Mouse (Mus musculus) hindbrain, postnatal 0 days (tissue): Measurements from ENCODE around the gene Polg. TPM values are rescaled to one million over a fixed set of nuclear protein-coding genes. Genes with fewer than 3 reads are reported as not detected.
A peak's percentile ranks its signal among the peaks of the same experiment; 100 is the strongest.

ENCODE experiments used
- ATAC-seq: fragments of 200-750 bp; cut with Nextera tagmentation; 2 replicates; pipeline ENCODE4 v1.8.0; 2017; ENCODE audit warnings: mild to moderate bottlenecking, moderate TSS enrichment, moderate library complexity
- DNase-seq: peaks from one replicate; pipeline ENCODE4 v3.0.0-alpha.2; 2015; ENCODE audit warnings: low spot score
- H3K27ac ChIP-seq: fragments of 300-500 bp; sonication (generic); 2 replicates; pipeline ENCODE4 v1.5.1; 2014; ENCODE audit warnings: mild to moderate bottlenecking
- H3K27me3 ChIP-seq: fragments of 300-500 bp; sonication (generic); 2 replicates; pipeline ENCODE4 v1.6.1; 2014; ENCODE audit warnings: low read length, mixed read lengths; ENCODE audit not compliant: insufficient read depth
- H3K36me3 ChIP-seq: fragments of 300-500 bp; sonication (generic); 2 replicates; pipeline ENCODE4 v1.6.1; 2014; ENCODE audit warnings: low read length, mixed read lengths; ENCODE audit not compliant: insufficient read depth
- H3K4me1 ChIP-seq: fragments of 300-500 bp; sonication (generic); 2 replicates; pipeline ENCODE4 v1.6.1; 2014; ENCODE audit warnings: antibody characterized with exemption, low read length, mixed read lengths; ENCODE audit not compliant: insufficient read depth
- H3K4me2 ChIP-seq: fragments of 300-500 bp; sonication (generic); 2 replicates; pipeline ENCODE4 v1.6.1; 2014; ENCODE audit warnings: low read depth, mild to moderate bottlenecking, low read length, moderate library complexity, mixed read lengths
- H3K4me3 ChIP-seq: fragments of 300-500 bp; sonication (generic); 2 replicates; pipeline ENCODE4 v1.5.1; 2014; ENCODE audit warnings: low read length
- H3K9ac ChIP-seq: fragments of 300-500 bp; sonication (generic); replicated peaks from 2 replicates; pipeline ENCODE4 v1.6.1; 2014; ENCODE audit warnings: mild to moderate bottlenecking, low read length, moderate library complexity, mixed read lengths
- H3K9me3 ChIP-seq: fragments of 300-500 bp; sonication (generic); 2 replicates; pipeline ENCODE4 v1.6.1; 2016; ENCODE audit warnings: low read length, mixed read lengths
- CTCF ChIP-seq: IDR thresholded peaks from 2 replicates; pipeline ENCODE4 v1.5.1; 2016; ENCODE audit warnings: antibody characterized with exemption, control low read depth, low read depth
- WGBS: fragments of 180-500 bp; shearing (Covaris S2); extraction: QIAGEN DNeasy Blood & Tissue Kit; methylation state at CpG from one replicate; pipeline ENCODE4 v1.1.7; 2014; 5-methylcytosine and 5-hydroxymethylcytosine counted together
- polyA plus RNA-seq: library from polyadenylated mRNA; unstranded; fragments of >200 nt; fragmentation: Nextera tagmentation; extraction: Ambion mirVana; gene quantifications from 2 replicates; pipeline ENCODE4 v1.2.1, GENCODE M21; 2015
- total RNA-seq: library from RNA; depleted of rRNA; stranded (reverse); fragments of >200 nt; gene quantifications from 2 replicates; pipeline ENCODE4 v1.2.3, GENCODE M21; 2014

Polg gene
- total and polyA plus RNA-seq, 2 experiments from 2014 or later: 23.8 to 79.5 TPM

DNA sequence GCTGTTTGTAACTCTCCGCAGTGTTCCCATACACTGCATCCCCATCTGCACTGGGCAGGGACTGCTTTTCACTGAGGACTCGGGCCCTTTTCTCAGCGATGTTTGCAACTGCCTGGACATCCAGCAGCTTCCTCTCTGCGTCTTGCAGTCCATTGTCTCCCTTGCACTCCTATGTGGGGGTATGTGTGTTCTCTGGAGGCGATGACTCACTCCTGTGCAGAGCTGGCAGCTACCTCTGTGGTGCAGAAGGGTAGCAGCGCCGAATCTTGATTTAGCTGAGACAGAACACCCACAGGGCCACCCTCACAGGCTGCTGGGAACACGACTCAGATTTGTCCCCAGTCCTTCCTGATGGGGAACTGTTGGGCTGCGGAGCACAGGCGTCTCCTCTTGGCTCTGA is 20.4 kb upstream of the Polg start:
- H3K4me2 ChIP-seq: no peak overlapping the region
- H3K9me3 ChIP-seq: no peaks in the 10 kb centered on the region
- H3K36me3 ChIP-seq: no peaks in the 10 kb centered on the region
- H3K4me1 ChIP-seq: no peaks in the 10 kb centered on the region
- no peak overlapping the region for H3K27ac ChIP-seq
- no peak for TF ChIP-seq CTCF
- H3K27me3 ChIP-seq: no peaks in the 10 kb centered on the region
- DNase-seq (no peak), ATAC-seq (no peak)
- WGBS: 53% methylated on average over 10 of the region's 10 CpGs
- H3K9ac ChIP-seq: no peak overlapping the region
- no peak overlapping the region for H3K4me3 ChIP-seq

DNA sequence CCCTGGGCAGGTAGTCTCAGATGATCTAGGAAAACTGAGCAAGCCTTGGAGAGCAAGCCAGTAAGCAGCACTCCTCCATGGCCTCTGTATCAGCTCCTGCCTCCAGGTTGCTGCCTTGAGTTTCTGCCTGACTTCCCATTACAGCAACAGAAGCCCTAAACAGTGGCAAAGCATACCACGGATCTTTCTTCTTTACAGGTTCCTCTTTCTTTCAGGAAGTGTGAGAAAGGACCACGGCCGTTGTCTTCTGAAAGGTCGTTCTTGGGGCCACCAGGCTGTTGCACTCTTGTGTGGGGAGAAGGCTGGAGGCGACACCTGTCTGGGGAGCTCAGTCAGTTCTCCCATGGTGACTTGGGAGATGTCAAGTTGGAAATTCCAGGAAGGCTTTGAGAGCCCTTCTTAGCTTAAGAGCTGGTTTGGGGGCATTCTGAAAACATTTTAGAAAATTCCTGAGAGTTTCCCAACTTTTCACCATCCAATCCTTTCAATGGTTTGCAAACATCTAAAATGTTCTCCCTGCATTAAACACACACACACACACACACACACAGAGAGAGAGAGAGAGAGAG is 8.8 kb upstream of the Polg start:
- Histone ChIP-seq H3K36me3 (no peaks in the 10 kb centered on the region), H3K9ac (no peak overlapping the region), H3K4me2 (no peak overlapping the region), H3K27me3 (no peaks in the 10 kb centered on the region), H3K4me1 (no peaks in the 10 kb centered on the region), H3K9me3 (no peaks in the 10 kb centered on the region), H3K4me3 (no peak overlapping the region), H3K27ac (no peak overlapping the region)
- ATAC-seq (no peak), DNase-seq (no peak)
- WGBS: 82% methylated on average over 5 of the region's 5 CpGs
- TF ChIP-seq CTCF: no peak

DNA sequence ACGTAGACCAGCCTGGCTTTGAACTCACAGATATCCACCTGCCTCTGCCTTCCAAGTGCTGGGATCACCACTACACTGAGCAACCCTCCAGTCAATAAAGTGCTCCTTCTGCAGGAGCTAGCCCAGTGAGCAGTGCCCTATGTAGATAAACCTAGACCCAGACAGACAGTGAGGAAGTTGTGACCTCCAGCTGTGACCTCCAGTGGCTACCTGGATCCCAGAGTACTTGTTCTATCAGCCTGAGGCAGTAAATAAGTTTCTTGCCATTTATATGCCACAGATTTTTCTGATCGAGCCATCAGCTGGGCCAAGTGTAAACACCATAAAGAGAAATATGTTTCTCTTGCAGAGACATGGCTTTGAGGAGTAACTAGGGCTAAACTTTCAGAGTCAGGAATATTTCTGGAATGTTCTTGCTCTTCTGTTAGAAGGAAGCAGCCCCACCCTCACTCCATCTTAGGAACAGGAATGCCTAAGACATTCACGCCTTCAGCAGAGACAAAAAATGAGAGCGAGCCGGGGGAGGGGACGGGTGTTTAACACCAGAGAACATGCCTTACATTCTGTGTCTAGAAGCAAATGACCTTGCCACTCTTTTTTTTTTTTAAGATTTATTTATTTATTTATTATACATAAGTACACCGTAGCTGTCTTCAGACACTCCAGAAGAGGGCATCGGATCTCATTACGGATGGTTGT is 7.5 kb upstream of the Polg start:
- Histone ChIP-seq H3K27ac (no peak overlapping the region), H3K4me2 (no peak overlapping the region), H3K9ac (no peak overlapping the region), H3K27me3 (no peaks in the 10 kb centered on the region), H3K9me3 (no peaks in the 10 kb centered on the region), H3K4me1 (no peaks in the 10 kb centered on the region), H3K4me3 (no peak overlapping the region), H3K36me3 (no peaks in the 10 kb centered on the region)
- DNase-seq: no peak
- no peak for TF ChIP-seq CTCF
- WGBS: 94% methylated on average over 9 of the region's 9 CpGs
- ATAC-seq: no peak

DNA sequence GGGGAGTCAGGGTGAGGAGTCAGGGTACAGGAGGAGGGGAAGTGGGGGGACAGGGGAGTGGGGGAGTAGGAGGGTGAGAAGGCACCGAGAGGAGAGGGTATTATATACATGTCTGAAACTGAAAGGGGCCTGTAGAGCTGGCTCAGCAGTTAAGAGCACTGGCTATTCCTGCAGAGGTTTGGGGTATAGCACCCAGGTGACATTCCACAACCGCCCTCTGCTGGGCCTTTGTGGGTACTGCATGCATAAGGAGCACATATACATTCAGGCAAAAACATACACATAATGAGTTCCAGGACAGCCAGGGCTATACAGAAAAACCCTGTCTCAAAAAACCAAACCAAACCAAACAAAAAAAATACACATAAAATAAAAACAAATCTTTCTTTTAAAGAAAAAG is 6.6 kb upstream of the Polg start:
- Histone ChIP-seq H3K27ac (no peak overlapping the region), H3K4me2 (no peak overlapping the region), H3K36me3 (no peaks in the 10 kb centered on the region), H3K27me3 (no peaks in the 10 kb centered on the region), H3K9ac (no peak overlapping the region), H3K4me1 (no peaks in the 10 kb centered on the region), H3K4me3 (no peak overlapping the region), H3K9me3 (no peaks in the 10 kb centered on the region)
- DNase-seq (no peak), ATAC-seq (no peak)
- TF ChIP-seq CTCF: peak; percentile 61
- 69% methylated on average over 2 of the region's 2 CpGs for WGBS

DNA sequence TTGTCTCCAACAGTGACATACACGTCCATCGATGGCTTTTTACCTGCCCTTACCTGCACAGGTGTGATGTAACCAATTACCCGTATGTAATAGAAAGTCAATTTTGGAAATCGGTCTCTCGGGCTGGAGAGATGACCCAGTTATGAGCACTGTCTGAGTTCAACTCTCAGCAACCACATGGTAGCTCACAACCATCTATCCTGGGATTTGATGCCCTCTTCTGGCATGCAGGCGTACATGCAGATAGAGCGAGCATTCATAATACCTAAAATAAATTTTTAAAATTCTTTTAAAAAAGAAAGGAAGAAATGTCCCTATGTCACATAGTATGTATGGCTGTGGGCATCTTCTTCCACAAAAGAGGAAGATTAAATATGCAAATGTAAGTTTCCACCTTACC is 5.3 kb upstream of the Polg start:
- Histone ChIP-seq H3K27me3 (no peaks in the 10 kb centered on the region), H3K4me3 (no peak overlapping the region), H3K27ac (no peak overlapping the region), H3K4me1 (0 out of 2 replicates have a peak, but pooled peaks cover 4% of the 10 kb centered on the region), H3K9me3 (no peaks in the 10 kb centered on the region), H3K9ac (no peak overlapping the region), H3K36me3 (no peaks in the 10 kb centered on the region), H3K4me2 (no peak overlapping the region)
- ATAC-seq (no peak), DNase-seq (peak; percentile 36)
- TF ChIP-seq CTCF: peak; percentile 55
- WGBS: 66% methylated on average over 7 of the region's 7 CpGs

DNA sequence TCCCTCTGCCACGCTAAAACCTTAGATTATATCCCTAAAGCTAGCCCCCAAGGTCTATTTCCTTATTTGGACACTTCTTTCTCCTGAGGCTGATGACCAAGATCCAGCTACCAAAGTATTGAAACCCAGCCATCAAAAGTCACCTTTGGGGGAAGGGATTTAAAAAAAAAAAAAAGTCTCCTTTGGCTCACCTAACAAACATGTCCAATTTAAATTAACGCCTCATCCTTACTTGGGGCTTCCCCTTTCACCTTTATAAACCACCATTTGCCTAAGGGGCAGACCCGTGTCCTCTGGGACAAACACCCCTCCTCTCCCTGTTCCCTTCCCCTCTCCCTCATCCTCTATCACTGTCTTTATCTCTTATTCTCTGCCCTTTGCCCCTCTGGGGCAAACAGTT is 4.6 kb upstream of the Polg start:
- H3K9ac ChIP-seq: no peak overlapping the region
- no peaks in the 10 kb centered on the region for H3K9me3 ChIP-seq
- H3K36me3 ChIP-seq: no peaks in the 10 kb centered on the region
- H3K27me3 ChIP-seq: no peaks in the 10 kb centered on the region
- ATAC-seq (no peak), DNase-seq (no peak)
- 70% methylated on average over 3 of the region's 3 CpGs for WGBS
- H3K4me2 ChIP-seq: no peak overlapping the region
- H3K27ac ChIP-seq: no peak overlapping the region
- H3K4me3 ChIP-seq: no peak overlapping the region
- 0 out of 2 replicates have a peak, but pooled peaks cover 4% of the 10 kb centered on the region for H3K4me1 ChIP-seq
- no peak for TF ChIP-seq CTCF

DNA sequence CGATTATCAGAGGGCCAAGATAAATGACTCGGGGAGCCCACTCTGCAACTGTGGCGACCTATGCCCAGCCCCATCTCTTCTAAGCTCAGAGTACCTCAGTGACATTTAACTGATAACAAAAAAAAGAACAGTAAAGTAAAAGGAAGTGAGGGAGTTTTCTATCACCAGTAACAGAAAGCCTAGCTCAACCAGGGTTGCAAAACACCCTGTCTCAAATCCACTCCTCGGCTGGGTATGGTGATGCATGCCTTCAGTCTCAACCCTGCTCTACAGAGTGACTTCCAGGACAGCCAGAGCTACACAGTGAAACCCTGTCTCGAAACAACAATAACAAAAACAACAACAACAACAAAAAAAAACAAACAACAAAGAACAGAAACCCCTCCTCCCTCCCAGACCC is 3.6 kb upstream of the Polg start:
- no peak overlapping the region for H3K4me3 ChIP-seq
- 80% methylated on average over 5 of the region's 5 CpGs for WGBS
- no peak overlapping the region for H3K27ac ChIP-seq
- H3K27me3 ChIP-seq: no peaks in the 10 kb centered on the region
- ATAC-seq (no peak), DNase-seq (no peak)
- H3K4me2 ChIP-seq: no peak overlapping the region
- H3K36me3 ChIP-seq: no peaks in the 10 kb centered on the region
- H3K9ac ChIP-seq: no peak overlapping the region
- TF ChIP-seq CTCF: no peak
- H3K4me1 ChIP-seq: peaks cover 4% of the 10 kb centered on the region; the same call in 1 of the 2 replicates
- no peaks in the 10 kb centered on the region for H3K9me3 ChIP-seq
